Mouse (Mus musculus): Measurements from ENCODE around the gene Haus8. TPM values are rescaled to one million over a fixed set of nuclear protein-coding genes. Genes with fewer than 3 reads are reported as not detected.

Haus8 gene
- total RNA-seq (2023), result 10 to 100 TPM; 26.0 to 31.3 TPM

GRCm38 (mm10) chr8:71272286-71273150 lies at the start of gene Haus8, which contains the start of gene Myo9b:
Gene Haus8 (minus strand): TSS chr8:71272934.
Gene Myo9b (plus strand): TSS chr8:71272714.

Other genes with a start within 250 kb of the Haus8 start
- 100 to 1,000 TPM; 142 to 158 TPM for gene Myo9b, start 220 bp downstream of the Haus8 start, total RNA-seq (2023)
- 100 to 1,000 TPM; 267 to 299 TPM for gene Use1, start 93.9 kb upstream of the Haus8 start, total RNA-seq (2023)
- gene Ocel1, start 98.4 kb upstream of the Haus8 start, total RNA-seq (2023), result 10 to 100 TPM; 19.9 to 21.2 TPM
- 1 to 10 TPM; 7.7 to 9.2 TPM for gene Nr2f6, start 109.0 kb upstream of the Haus8 start, total RNA-seq (2023)
- gene Ushbp1, start 122.9 kb upstream of the Haus8 start, total RNA-seq (2023), result not detected
- gene Babam1, start 123.9 kb upstream of the Haus8 start, total RNA-seq (2023), result 100 to 1,000 TPM; 122 to 127 TPM
- 1 to 10 TPM; 1.5 to 1.8 TPM for gene Ankle1, start 133.1 kb upstream of the Haus8 start, total RNA-seq (2023)
- gene Abhd8, start 190.7 kb upstream of the Haus8 start, total RNA-seq (2023), result 10 to 100 TPM; 94.0 to 94.4 TPM
- gene Mrpl34, start 192.0 kb upstream of the Haus8 start, total RNA-seq (2023), result 10 to 100 TPM; 40.3 to 40.8 TPM
- gene Dda1, start 196.3 kb upstream of the Haus8 start, total RNA-seq (2023), result 100 to 1,000 TPM; 109 to 112 TPM
- gene Ano8, start 213.0 kb upstream of the Haus8 start, total RNA-seq (2023), result 10 to 100 TPM; 22.9 to 29.4 TPM
- gene Gtpbp3, start 215.2 kb upstream of the Haus8 start, total RNA-seq (2023), result 10 to 100 TPM; 18.6 to 23.0 TPM
- not detected for gene Plvap, start 238.8 kb upstream of the Haus8 start, total RNA-seq (2023)

All from T-cell, adult 66 days (primary cell).